In genomic region chr6:119204286-119204685, GRCm38 (mm10) we compare ENCODE assay signal across 15 mouse cellular contexts. TPM values are rescaled to one million over a fixed set of nuclear protein-coding genes. Genes with fewer than 3 reads are reported as not detected.
"Had no signal": no experiment of that assay in that cellular context is flagged by ENCODE, and none has a peak within 500 bp of the region (broad histone marks: within the 10 kb centered on the region; RNA-seq: fewer than 3 reads in every experiment).

No protein-coding gene starts in this region.

- H3K9me3 ChIP-seq: limb, embryonic 13.5 days; lung, embryonic 15.5 days; midbrain, embryonic 12.5 days; neural tube, embryonic 13.5 days had no signal

- H3K4me3 ChIP-seq: limb, embryonic 13.5 days; lung, embryonic 15.5 days; midbrain, embryonic 12.5 days; neural tube, embryonic 13.5 days had no signal

- H3K27me3 ChIP-seq: limb, embryonic 13.5 days; lung, embryonic 15.5 days; midbrain, embryonic 12.5 days; neural tube, embryonic 13.5 days had no signal

- H3K27ac ChIP-seq: limb, embryonic 13.5 days; liver, embryonic 14.5 days; lung, embryonic 15.5 days; midbrain, embryonic 12.5 days; neural tube, embryonic 13.5 days had no signal

- H3K9ac ChIP-seq: limb, embryonic 13.5 days; liver, embryonic 14.5 days; lung, embryonic 15.5 days; midbrain, embryonic 12.5 days; neural tube, embryonic 13.5 days had no signal

- ATAC-seq: midbrain, embryonic 16.5 days had no signal

- H3K36me3 ChIP-seq: lung, embryonic 15.5 days had no signal

- DNase-seq: kidney, postnatal 10 days; left cerebral cortex, postnatal 4 days; retina, postnatal 1 day; right cerebral cortex, postnatal 14 days; thymus, adult 18-20 months; thymus, postnatal 14 days had no signal

- H3K4me2 ChIP-seq: limb, embryonic 13.5 days; lung, embryonic 15.5 days; midbrain, embryonic 12.5 days; neural tube, embryonic 13.5 days had no signal

RNA-seq across cellular contexts. Expression of gene Cacna2d4, which starts 32.0 kb away (rescaled TPM):
- polyA plus RNA-seq: kidney, embryonic 14.5 days; limb, embryonic 13.5 days; liver, adult 2 months; stomach, embryonic 16.5 days had no signal
